In genomic region chr2:58289331-58289730, GRCm38 (mm10) we compare ENCODE assay signal across 22 mouse cellular contexts.
DNase-seq lines count a peak whose midpoint lies in the region; ATAC-seq and TF ChIP-seq lines count a peak whose summit lies in the region.
"Had no signal": no experiment of that assay in that cellular context is flagged by ENCODE, and none has a peak within 500 bp of the region (broad histone marks: within the 10 kb centered on the region; RNA-seq: fewer than 3 reads in every experiment).

No protein-coding gene starts in this region.

- H3K4me1 ChIP-seq in olfactory bulb, adult 2 months (ENCODE audit: control insufficient read depth, insufficient read depth, low read length): peaks cover 4% of the 10 kb centered on the region; the same call in 1 of the 2 replicates
- H3K4me1 ChIP-seq: limb, embryonic 12.5 days; liver, embryonic 12.5 days had no signal

- H3K27ac ChIP-seq in layer of hippocampus, adult 2 months: peak overlapping the region; percentile 8; the same call in 1 of the 2 replicates
- peak overlapping the region; percentile 31; the same call in 1 of the 2 replicates for H3K27ac ChIP-seq in olfactory bulb, adult 2 months (ENCODE audit: insufficient read depth, low read depth, low read length)
- H3K27ac ChIP-seq: heart, embryonic 15.5 days; kidney, embryonic 15.5 days; limb, embryonic 12.5 days; liver, embryonic 12.5 days had no signal

- TF ChIP-seq CTCF in layer of hippocampus, adult 2 months (conservative IDR thresholded peaks at IDR 0.05): no peak
- TF ChIP-seq CTCF in olfactory bulb, adult 2 months (IDR thresholded peaks at IDR 0.05; ENCODE audit: insufficient read depth, low read depth, low read length): no peak

- H3K4me3 ChIP-seq in layer of hippocampus, adult 2 months: no peak overlapping the region
- H3K4me3 ChIP-seq in olfactory bulb, adult 2 months (ENCODE audit: insufficient read depth, low read depth, low read length): no peak overlapping the region
- H3K4me3 ChIP-seq: heart, embryonic 15.5 days; kidney, embryonic 15.5 days; limb, embryonic 12.5 days; liver, embryonic 12.5 days had no signal

- ATAC-seq in frontal cortex, adult (ENCODE audit: low TSS enrichment): peak; percentile 77
- ATAC-seq: inflammation-experienced regulatory T-cells, adult 6 months; liver, embryonic 12.5 days had no signal

- 34% methylated on average over 6 of the region's 6 CpGs for WGBS in olfactory bulb, adult 2 months

- no peak for DNase-seq in frontal cortex, postnatal 25 days (ENCODE audit: low spot score in 2 of 2)
- DNase-seq in layer of hippocampus, adult 2 months (ENCODE audit: low spot score in 2 of 2): peak in 1 of 2 experiments; percentile 13
- DNase-seq in layer of hippocampus, postnatal 25 days (ENCODE audit: extremely low spot score in 1 of 2, low spot score in 1 of 2): no peak
- peak; percentile 31 for DNase-seq in right cerebral cortex, adult 18-20 months
- no peak for DNase-seq in right cerebral cortex, postnatal 10 days (ENCODE audit: low spot score in 2 of 2)
- DNase-seq: adrenal gland, postnatal 36 days; cerebellum, adult 18-20 months; cerebellum, postnatal 25 days; heart, adult 11 months; kidney, postnatal 4 days; lung, adult 2 months; lung, postnatal 36 days; midbrain, embryonic 14.5 days; spleen, adult 18-20 months; thymus, postnatal 25 days had no signal

- no peak for TF ChIP-seq POLR2A in olfactory bulb, adult 2 months (IDR thresholded peaks at IDR 0.05; ENCODE audit: insufficient read depth, low read depth, low read length)
